Mouse (Mus musculus): Measurements from ENCODE around the gene Cox7b.
"Not testable (repeated sequence)": the region's sequence is repeated elsewhere in the genome, so short reads cannot be mapped to it uniquely, and the experiment has no call there.

The Cox7b gene

GRCm38 (mm10) chrX:106015571-106016322, at the start of gene Cox7b:
Gene Cox7b (plus strand): TSS chrX:106015700.
- peak; percentile 75 to 83 for DNase-seq

- no peak for DNase-seq
These were observed 13.9 kb upstream of the Cox7b start for GRCm38 (mm10) chrX:106001605-106002004.

GRCm38 (mm10) chrX:106010762-106011161, 4.7 kb upstream of the Cox7b start:
- DNase-seq: no peak

GRCm38 (mm10) chrX:106011465-106012159, 3.9 kb upstream of the Cox7b start, which contains the start of gene Magt1:
Gene Magt1 (minus strand): TSS chrX:106011906.
- peak; percentile 74 to 88 for DNase-seq

- DNase-seq: peak in 1 of 2 experiments; percentile 8
These were observed 2.9 kb upstream of the Cox7b start for GRCm38 (mm10) chrX:106012559-106012958.

GRCm38 (mm10) chrX:106013217-106013616, 2.3 kb upstream of the Cox7b start:
- peak; percentile 36 to 68 for DNase-seq

- not testable (repeated sequence) for DNase-seq
These were observed 641 bp upstream of the Cox7b start for GRCm38 (mm10) chrX:106014741-106015377.

- no peak for DNase-seq
These were observed 1.6 kb downstream of the Cox7b start for GRCm38 (mm10) chrX:106017102-106017501.

- no peak for DNase-seq
These were observed 2.0 kb downstream of the Cox7b start for GRCm38 (mm10) chrX:106017516-106017915.

- DNase-seq: peak; percentile 77 to 91
These were observed 11.2 kb downstream of the Cox7b start, which contains the start of gene Atp7a for GRCm38 (mm10) chrX:106026418-106027342. Gene Atp7a (plus strand): TSS chrX:106027276.

GRCm38 (mm10) chrX:106027343-106027674, 11.8 kb downstream of the Cox7b start:
- DNase-seq: no peak

GRCm38 (mm10) chrX:106030176-106030575, 14.7 kb downstream of the Cox7b start:
- DNase-seq: no peak

GRCm38 (mm10) chrX:106031124-106031523, 15.6 kb downstream of the Cox7b start:
- DNase-seq: no peak

- no peak for DNase-seq
These were observed 20.2 kb downstream of the Cox7b start for GRCm38 (mm10) chrX:106035727-106036126.

GRCm38 (mm10) chrX:106037185-106037752, 21.8 kb downstream of the Cox7b start:
- no peak for DNase-seq

- no peak for DNase-seq
These were observed 28.5 kb downstream of the Cox7b start for GRCm38 (mm10) chrX:106043863-106044617.

GRCm38 (mm10) chrX:106045455-106045854, 30.0 kb downstream of the Cox7b start:
- DNase-seq: no peak

- no peak for DNase-seq
These were observed 30.4 kb downstream of the Cox7b start for GRCm38 (mm10) chrX:106045928-106046327.

GRCm38 (mm10) chrX:106048191-106048590, 32.7 kb downstream of the Cox7b start:
- no peak for DNase-seq
